In genomic region chr14:31969531-31969930, GRCm38 (mm10) we compare ENCODE assay signal across 12 mouse cellular contexts. TPM values are rescaled to one million over a fixed set of nuclear protein-coding genes. Genes with fewer than 3 reads are reported as not detected.
A peak's percentile ranks its signal among the peaks of the same experiment; 100 is the strongest.
DNase-seq lines count a peak whose midpoint lies in the region; ATAC-seq lines count a peak whose summit lies in the region.
"Had no signal": no experiment of that assay in that cellular context is flagged by ENCODE, and none has a peak within 500 bp of the region (broad histone marks: within the 10 kb centered on the region; RNA-seq: fewer than 3 reads in every experiment).

No protein-coding gene starts in this region.

- H3K4me2 ChIP-seq in forebrain, embryonic 12.5 days = no peak overlapping the region
- H3K4me2 ChIP-seq in kidney, embryonic 16.5 days (replicated peaks; ENCODE audit: low read depth, low read length) = no peak overlapping the region
- peak overlapping the region; percentile 52 for H3K4me2 ChIP-seq in liver, embryonic 16.5 days (ENCODE audit: low read depth, low read length)
- H3K4me2 ChIP-seq in neural tube, embryonic 15.5 days = no peak overlapping the region

- 84% methylated on average over 4 of the region's 4 CpGs for WGBS in forebrain, embryonic 10.5 days
- 82% methylated on average over 4 of the region's 4 CpGs for WGBS in forebrain, embryonic 12.5 days
- 82% methylated on average over 4 of the region's 4 CpGs for WGBS in kidney, embryonic 16.5 days
- 25% methylated on average over 4 of the region's 4 CpGs for WGBS in liver, embryonic 16.5 days (ENCODE audit: insufficient replicate concordance)
- WGBS in neural tube, embryonic 15.5 days = 87% methylated on average over 4 of the region's 4 CpGs

- no peaks in the 10 kb centered on the region for H3K36me3 ChIP-seq in forebrain, embryonic 10.5 days (replicated peaks)
- H3K36me3 ChIP-seq in forebrain, embryonic 12.5 days (replicated peaks) = no peaks in the 10 kb centered on the region
- no peaks in the 10 kb centered on the region for H3K36me3 ChIP-seq in kidney, embryonic 16.5 days (ENCODE audit: insufficient read depth, low read length)
- H3K36me3 ChIP-seq in liver, embryonic 16.5 days (ENCODE audit: control insufficient read depth, insufficient read depth) = no peaks in the 10 kb centered on the region
- H3K36me3 ChIP-seq in neural tube, embryonic 15.5 days = no peaks in the 10 kb centered on the region

- no peaks in the 10 kb centered on the region for H3K27me3 ChIP-seq in forebrain, embryonic 10.5 days (ENCODE audit: poor library complexity, severe bottlenecking)
- H3K27me3 ChIP-seq in forebrain, embryonic 12.5 days = no peaks in the 10 kb centered on the region
- H3K27me3 ChIP-seq in kidney, embryonic 16.5 days (ENCODE audit: insufficient read depth, low read length) = no peaks in the 10 kb centered on the region
- H3K27me3 ChIP-seq in liver, embryonic 16.5 days (ENCODE audit: control insufficient read depth, insufficient read depth, low read depth, low read length) = no peaks in the 10 kb centered on the region
- H3K27me3 ChIP-seq in neural tube, embryonic 15.5 days (replicated peaks) = no peaks in the 10 kb centered on the region

- no peak overlapping the region for H3K4me3 ChIP-seq in forebrain, embryonic 10.5 days
- H3K4me3 ChIP-seq in forebrain, embryonic 12.5 days (replicated peaks) = no peak overlapping the region
- no peak overlapping the region for H3K4me3 ChIP-seq in kidney, embryonic 16.5 days (ENCODE audit: low read length)
- H3K4me3 ChIP-seq in liver, embryonic 16.5 days (ENCODE audit: low read depth, low read length) = no peak overlapping the region
- H3K4me3 ChIP-seq in neural tube, embryonic 15.5 days (replicated peaks) = no peak overlapping the region

- H3K4me1 ChIP-seq in forebrain, embryonic 10.5 days = no peaks in the 10 kb centered on the region
- H3K4me1 ChIP-seq in forebrain, embryonic 12.5 days = no peaks in the 10 kb centered on the region
- no peaks in the 10 kb centered on the region for H3K4me1 ChIP-seq in kidney, embryonic 16.5 days (ENCODE audit: insufficient read depth, low read length)
- peaks cover 51% of the 10 kb centered on the region for H3K4me1 ChIP-seq in liver, embryonic 16.5 days (ENCODE audit: control insufficient read depth, low read depth, low read length)
- H3K4me1 ChIP-seq in neural tube, embryonic 15.5 days = no peaks in the 10 kb centered on the region

- no peak for DNase-seq in forebrain, embryonic 10.5 days (ENCODE audit: extremely low spot score, low spot score)
- DNase-seq in kidney, postnatal 14 days = no peak
- DNase-seq in natural killer cell, adult 2 months (ENCODE audit: low spot score in 2 of 2) = no peak
- DNase-seq: right cerebral cortex, postnatal 4 days; thymus, adult 18-20 months had no signal

- H3K9ac ChIP-seq in forebrain, embryonic 12.5 days = no peak overlapping the region
- H3K9ac ChIP-seq in kidney, embryonic 16.5 days (replicated peaks; ENCODE audit: low read length) = no peak overlapping the region
- peak overlapping the region; percentile 49 for H3K9ac ChIP-seq in liver, embryonic 16.5 days (ENCODE audit: low read depth, low read length)
- H3K9ac ChIP-seq in neural tube, embryonic 15.5 days (replicated peaks) = no peak overlapping the region

- H3K9me3 ChIP-seq in forebrain, embryonic 10.5 days = no peaks in the 10 kb centered on the region
- H3K9me3 ChIP-seq in forebrain, embryonic 12.5 days = no peaks in the 10 kb centered on the region
- no peaks in the 10 kb centered on the region for H3K9me3 ChIP-seq in kidney, embryonic 16.5 days (ENCODE audit: low read length)
- no peaks in the 10 kb centered on the region for H3K9me3 ChIP-seq in liver, embryonic 16.5 days (replicated peaks; ENCODE audit: control insufficient read depth, low read length)
- H3K9me3 ChIP-seq in neural tube, embryonic 15.5 days (replicated peaks) = no peaks in the 10 kb centered on the region

- ATAC-seq in forebrain, embryonic 12.5 days (ENCODE audit: low FRiP score) = no peak
- ATAC-seq in kidney, embryonic 16.5 days (ENCODE audit: low FRiP score, low TSS enrichment) = 0 out of 2 replicates have a peak, but pooled peaks have one; percentile 12
- peak; percentile 58 for ATAC-seq in erythroblast, adult 5-6 weeks (replicated peaks; ENCODE audit: low FRiP score, poor library complexity, severe bottlenecking)
- ATAC-seq in liver, embryonic 16.5 days (ENCODE audit: low read depth) = peak; percentile 62
- ATAC-seq in neural tube, embryonic 15.5 days (ENCODE audit: low FRiP score) = no peak
- ATAC-seq: intestine, postnatal 0 days had no signal

- peak overlapping the region; percentile 71; the same call in 1 of the 2 replicates for H3K27ac ChIP-seq in forebrain, embryonic 10.5 days
- no peak overlapping the region for H3K27ac ChIP-seq in forebrain, embryonic 12.5 days
- no peak overlapping the region for H3K27ac ChIP-seq in kidney, embryonic 16.5 days (ENCODE audit: low read length)
- H3K27ac ChIP-seq in liver, embryonic 16.5 days (ENCODE audit: low read length) = peak overlapping the region; percentile 96
- no peak overlapping the region for H3K27ac ChIP-seq in neural tube, embryonic 15.5 days (replicated peaks)
- H3K27ac ChIP-seq: macrophage had no signal

RNA-seq across cellular contexts. Expression of gene Galnt15, which starts 59.3 kb away (rescaled TPM):
- polyA plus RNA-seq in forebrain, embryonic 10.5 days (2016; fragmentation: Nextera tagmentation; extraction: Ambion mirVana) = 0.05 and 0.09 TPM in 2 replicates
- 0.14 and 0.18 TPM in 2 replicates for polyA plus RNA-seq in forebrain, embryonic 12.5 days (2016; fragmentation: Nextera tagmentation; extraction: Ambion mirVana)
- 0.61 and 0.66 TPM in 2 replicates for polyA plus RNA-seq in kidney, embryonic 16.5 days (2015; fragmentation: Nextera tagmentation; extraction: Ambion mirVana)
- not detected in 2 replicates for total RNA-seq in erythroblast, adult 5-6 weeks (2015; ENCODE audit: low replicate concordance)
- total RNA-seq in erythroblast, adult 5-6 weeks (2017; ENCODE audit: low replicate concordance) = 0.09 TPM in 1 of 2 replicates, not detected in the other
- 0.01 TPM in 1 of 2 replicates, not detected in the other for polyA plus RNA-seq in liver, embryonic 16.5 days (2015; fragmentation: Nextera tagmentation; extraction: Ambion mirVana)
- polyA plus RNA-seq in neural tube, embryonic 15.5 days (2015; fragmentation: Nextera tagmentation; extraction: Ambion mirVana) = 0.38 and 0.52 TPM in 2 replicates
- polyA plus RNA-seq: macrophage had no signal

Comparison
In these comparisons a context has a peak if more than half of its experiments do, and no peak if none do; other contexts are left out.
1. H3K27ac ChIP-seq: peak in forebrain, embryonic 10.5 days (single experiment) and liver, embryonic 16.5 days (single experiment); none in forebrain, embryonic 12.5 days (single experiment), kidney, embryonic 16.5 days (single experiment) and neural tube, embryonic 15.5 days (single experiment).
2. ATAC-seq: peak in kidney, embryonic 16.5 days (single experiment), erythroblast, adult 5-6 weeks (single experiment) and liver, embryonic 16.5 days (single experiment); none in forebrain, embryonic 12.5 days (single experiment) and neural tube, embryonic 15.5 days (single experiment).